Mouse (Mus musculus): ENCODE results near the gene Foxe1.

The Foxe1 gene

GRCm38 (mm10) chr4:46343596-46344260 lies at the start of gene Foxe1:
Foxe1 (plus strand) TSS chr4:46343609.
- no peak for DNase-seq (ENCODE audit: low spot score in 2 of 2)

- peak in 1 of 2 experiments; percentile 17 for DNase-seq (ENCODE audit: low spot score in 2 of 2)
Observed at GRCm38 (mm10) chr4:46304071-46304470, 39.3 kb upstream of the Foxe1 start.

GRCm38 (mm10) chr4:46304757-46305384 lies 38.5 kb upstream of the Foxe1 start:
- DNase-seq (ENCODE audit: low spot score in 2 of 2), result peak; percentile 37 to 76

- DNase-seq (ENCODE audit: low spot score in 2 of 2), result no peak
Observed at GRCm38 (mm10) chr4:46305436-46305835, 38.0 kb upstream of the Foxe1 start.

- DNase-seq (ENCODE audit: low spot score in 2 of 2), result peak; percentile 22 to 74
Observed at GRCm38 (mm10) chr4:46307341-46307740, 36.1 kb upstream of the Foxe1 start.

- DNase-seq (ENCODE audit: low spot score in 2 of 2), result no peak
Observed at GRCm38 (mm10) chr4:46307869-46308268, 35.5 kb upstream of the Foxe1 start.

GRCm38 (mm10) chr4:46311631-46312030 lies 31.8 kb upstream of the Foxe1 start:
- DNase-seq (ENCODE audit: low spot score in 2 of 2), result no peak

- no peak for DNase-seq (ENCODE audit: low spot score in 2 of 2)
Observed at GRCm38 (mm10) chr4:46321730-46322389, 21.5 kb upstream of the Foxe1 start.

GRCm38 (mm10) chr4:46322715-46323114 lies 20.7 kb upstream of the Foxe1 start:
- DNase-seq (ENCODE audit: low spot score in 2 of 2), result no peak

- no peak for DNase-seq (ENCODE audit: low spot score in 2 of 2)
Observed at GRCm38 (mm10) chr4:46328906-46329305, 14.5 kb upstream of the Foxe1 start.

GRCm38 (mm10) chr4:46335846-46336245 lies 7.6 kb upstream of the Foxe1 start:
- DNase-seq (ENCODE audit: low spot score in 2 of 2), result no peak

GRCm38 (mm10) chr4:46337990-46338389 lies 5.4 kb upstream of the Foxe1 start:
- no peak for DNase-seq (ENCODE audit: low spot score in 2 of 2)

GRCm38 (mm10) chr4:46339026-46339425 lies 4.4 kb upstream of the Foxe1 start:
- DNase-seq (ENCODE audit: low spot score in 2 of 2), result no peak

- no peak for DNase-seq (ENCODE audit: low spot score in 2 of 2)
Observed at GRCm38 (mm10) chr4:46339584-46339983, 3.8 kb upstream of the Foxe1 start.

- no peak for DNase-seq (ENCODE audit: low spot score in 2 of 2)
Observed at GRCm38 (mm10) chr4:46341831-46342680, 1.4 kb upstream of the Foxe1 start.

GRCm38 (mm10) chr4:46342711-46343286 lies 610 bp upstream of the Foxe1 start:
- no peak for DNase-seq (ENCODE audit: low spot score in 2 of 2)

GRCm38 (mm10) chr4:46344288-46344687 lies 879 bp downstream of the Foxe1 start:
- no peak for DNase-seq (ENCODE audit: low spot score in 2 of 2)

- DNase-seq (ENCODE audit: low spot score in 2 of 2), result no peak
Observed at GRCm38 (mm10) chr4:46345056-46345772, 1.8 kb downstream of the Foxe1 start.

GRCm38 (mm10) chr4:46345773-46346100 lies 2.3 kb downstream of the Foxe1 start:
- DNase-seq (ENCODE audit: low spot score in 2 of 2), result no peak

- no peak for DNase-seq (ENCODE audit: low spot score in 2 of 2)
Observed at GRCm38 (mm10) chr4:46346221-46346620, 2.8 kb downstream of the Foxe1 start.

GRCm38 (mm10) chr4:46347141-46347540 lies 3.7 kb downstream of the Foxe1 start:
- DNase-seq (ENCODE audit: low spot score in 2 of 2), result no peak

Measured in left cerebral cortex, adult 9 months (tissue).